Mouse (Mus musculus) ES-Bruce4 (cell line): ENCODE results near the gene Gng8. TPM values are rescaled to one million over a fixed set of nuclear protein-coding genes. Genes with fewer than 3 reads are reported as not detected.

Experiments
- H3K27ac ChIP-seq: 2 replicates; pipeline ENCODE4 v1.5.1; 2012; ENCODE audit warnings: low read length, inconsistent platforms; ENCODE audit not compliant: insufficient read depth
- H3K27me3 ChIP-seq: 2 replicates; pipeline ENCODE4 v1.6.1; 2012; ENCODE audit warnings: mild to moderate bottlenecking, low read length, inconsistent platforms; ENCODE audit not compliant: control insufficient read depth, poor library complexity, insufficient read depth, severe bottlenecking
- H3K36me3 ChIP-seq: 2 replicates; pipeline ENCODE4 v1.6.1; 2012; ENCODE audit warnings: inconsistent platforms, mild to moderate bottlenecking, low read length, moderate library complexity; ENCODE audit not compliant: control insufficient read depth, poor library complexity, insufficient read depth, severe bottlenecking
- H3K4me1 ChIP-seq: one replicate; pipeline ENCODE4 v1.8.1; 2011; ENCODE audit warnings: low read length; ENCODE audit not compliant: control insufficient read depth, insufficient read depth
- H3K4me3 ChIP-seq: 2 replicates; pipeline ENCODE4 v1.5.1; 2011; ENCODE audit warnings: low read depth, mild to moderate bottlenecking, low read length
- H3K9ac ChIP-seq: 2 replicates; pipeline ENCODE4 v1.6.1; 2012; ENCODE audit warnings: low read depth, mild to moderate bottlenecking, inconsistent platforms; ENCODE audit not compliant: poor library complexity, severe bottlenecking
- H3K9me3 ChIP-seq: replicated peaks from 2 replicates; pipeline ENCODE4 v1.6.1; 2012; ENCODE audit warnings: mild to moderate bottlenecking, low read length, inconsistent platforms; ENCODE audit not compliant: control insufficient read depth, poor library complexity, insufficient read depth, severe bottlenecking
- CTCF ChIP-seq: IDR thresholded peaks from one replicate; pipeline ENCODE4 v1.8.1; 2011; ENCODE audit warnings: low read depth, low read length
- EP300 ChIP-seq: IDR thresholded peaks from 2 replicates; pipeline ENCODE4 v1.6.1; 2011; ENCODE audit warnings: low read depth, low read length; ENCODE audit not compliant: insufficient read depth
- POLR2A ChIP-seq: IDR thresholded peaks from one replicate; pipeline ENCODE4 v1.8.1; 2011; ENCODE audit warnings: low read length; ENCODE audit not compliant: insufficient read depth
- polyA plus RNA-seq: library from polyadenylated mRNA; stranded (reverse); fragments of >200 nt; gene quantifications from 2 replicates; pipeline ENCODE4 v1.2.4, GENCODE M21; 2011; ENCODE audit warnings: low read depth; ENCODE audit not compliant: missing spikeins, insufficient read depth, insufficient read length

The Gng8 gene
- polyA plus RNA-seq, 1 experiment: 4.6 TPM

GRCm38 (mm10) chr7:16915461-16916340 is 24.1 kb downstream of the Gng8 start:
- Histone ChIP-seq H3K9ac (no peak overlapping the region), H3K27ac (no peak overlapping the region), H3K36me3 (peaks cover 17% of the 10 kb centered on the region), H3K27me3 (no peaks in the 10 kb centered on the region), H3K4me1 (peaks cover 2% of the 10 kb centered on the region), H3K9me3 (no peaks in the 10 kb centered on the region), H3K4me3 (no peak overlapping the region)
- no peak for TF ChIP-seq POLR2A
- no peak for TF ChIP-seq CTCF
- no peak for TF ChIP-seq EP300

- Histone ChIP-seq H3K9me3 (no peaks in the 10 kb centered on the region), H3K36me3 (peaks cover 17% of the 10 kb centered on the region), H3K27ac (no peak overlapping the region), H3K27me3 (no peaks in the 10 kb centered on the region), H3K9ac (no peak overlapping the region), H3K4me3 (no peak overlapping the region), H3K4me1 (peaks cover 4% of the 10 kb centered on the region)
- no peak for TF ChIP-seq EP300
These were observed 25.0 kb downstream of the Gng8 start for GRCm38 (mm10) chr7:16916342-16917265.

- Histone ChIP-seq H3K27me3 (no peaks in the 10 kb centered on the region), H3K27ac (no peak overlapping the region), H3K4me1 (peaks cover 4% of the 10 kb centered on the region), H3K36me3 (peaks cover 17% of the 10 kb centered on the region), H3K9me3 (no peaks in the 10 kb centered on the region), H3K4me3 (no peak overlapping the region), H3K9ac (no peak overlapping the region)
- TF ChIP-seq EP300: no peak
- TF ChIP-seq POLR2A: no peak
- TF ChIP-seq CTCF: no peak
These were observed 25.9 kb downstream of the Gng8 start for GRCm38 (mm10) chr7:16917447-16917846.

GRCm38 (mm10) chr7:16918014-16918413 is 26.4 kb downstream of the Gng8 start:
- Histone ChIP-seq H3K4me3 (no peak overlapping the region), H3K27me3 (no peaks in the 10 kb centered on the region), H3K4me1 (peaks cover 4% of the 10 kb centered on the region), H3K27ac (no peak overlapping the region), H3K9me3 (no peaks in the 10 kb centered on the region), H3K36me3 (peaks cover 17% of the 10 kb centered on the region), H3K9ac (no peak overlapping the region)
- TF ChIP-seq EP300: no peak
- no peak for TF ChIP-seq CTCF
- TF ChIP-seq POLR2A: no peak

- Histone ChIP-seq H3K27me3 (no peaks in the 10 kb centered on the region), H3K36me3 (peaks cover 17% of the 10 kb centered on the region), H3K9me3 (no peaks in the 10 kb centered on the region), H3K9ac (no peak overlapping the region), H3K4me3 (no peak overlapping the region), H3K27ac (no peak overlapping the region), H3K4me1 (peaks cover 4% of the 10 kb centered on the region)
- TF ChIP-seq CTCF: no peak
- TF ChIP-seq POLR2A: no peak
- TF ChIP-seq EP300: no peak
These were observed 27.1 kb downstream of the Gng8 start for GRCm38 (mm10) chr7:16918670-16919069.
